20 mouse cellular contexts compared by ENCODE assay signal in the genomic region with DNA sequence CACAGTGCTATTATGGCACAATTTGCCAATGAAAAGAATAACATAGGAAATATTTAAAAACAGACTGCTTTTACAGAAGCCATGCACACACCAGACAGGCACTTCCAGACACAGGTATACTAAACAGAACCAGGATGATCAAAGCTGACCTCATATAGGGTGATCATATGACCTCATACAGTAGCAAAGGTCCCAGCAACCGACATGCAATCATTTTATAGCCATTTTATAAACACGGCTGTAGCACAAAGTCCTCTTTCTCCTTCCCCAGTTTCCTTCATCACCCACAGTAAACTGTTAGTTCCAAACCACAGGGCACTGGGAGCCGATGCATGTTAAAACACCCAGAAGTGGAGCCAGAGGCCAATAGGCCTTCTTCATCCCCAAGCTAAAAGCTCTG.
"Had no signal": no experiment of that assay in that cellular context is flagged by ENCODE, and none has a peak within 500 bp of the region (broad histone marks: within the 10 kb centered on the region; RNA-seq: fewer than 3 reads in every experiment).

No protein-coding gene starts in this region.

- H3K4me2 ChIP-seq: liver, embryonic 13.5 days; liver, embryonic 15.5 days; lung, embryonic 15.5 days; midbrain, embryonic 11.5 days; midbrain, embryonic 13.5 days; midbrain, embryonic 15.5 days; neural tube, embryonic 12.5 days; stomach, embryonic 15.5 days had no signal

- H3K4me1 ChIP-seq: liver, embryonic 13.5 days; liver, embryonic 15.5 days; midbrain, embryonic 13.5 days; midbrain, embryonic 15.5 days; neural tube, embryonic 12.5 days; stomach, embryonic 15.5 days had no signal

- H3K9me3 ChIP-seq: liver, embryonic 13.5 days; liver, embryonic 15.5 days; lung, embryonic 15.5 days; midbrain, embryonic 13.5 days; midbrain, embryonic 15.5 days; neural tube, embryonic 12.5 days; stomach, embryonic 15.5 days had no signal

- H3K9ac ChIP-seq: liver, embryonic 13.5 days; liver, embryonic 15.5 days; liver, postnatal 0 days; lung, embryonic 15.5 days; midbrain, embryonic 13.5 days; midbrain, embryonic 15.5 days; neural tube, embryonic 12.5 days; stomach, embryonic 15.5 days had no signal

- ATAC-seq: liver, postnatal 0 days; lung, postnatal 0 days; midbrain, embryonic 13.5 days; midbrain, embryonic 15.5 days had no signal

- DNase-seq: liver, embryonic 13.5 days; liver, postnatal 0 days; lung, adult 2 months; lung, postnatal 14 days; retina, postnatal 1 day; right cerebral cortex, adult 18-20 months; right cerebral cortex, postnatal 25 days; right cerebral cortex, postnatal 4 days; thymus, adult 18-20 months; thymus, postnatal 25 days; thymus, postnatal 4 days had no signal

- H3K27ac ChIP-seq: liver, embryonic 13.5 days; liver, embryonic 15.5 days; lung, embryonic 15.5 days; macrophage; midbrain, embryonic 13.5 days; midbrain, embryonic 15.5 days; neural tube, embryonic 12.5 days; stomach, embryonic 15.5 days had no signal

- H3K36me3 ChIP-seq: liver, embryonic 13.5 days; liver, embryonic 15.5 days; lung, embryonic 15.5 days; midbrain, embryonic 13.5 days; midbrain, embryonic 15.5 days; neural tube, embryonic 12.5 days; stomach, embryonic 15.5 days had no signal

- H3K4me3 ChIP-seq: liver, embryonic 13.5 days; liver, embryonic 15.5 days; lung, embryonic 15.5 days; midbrain, embryonic 13.5 days; midbrain, embryonic 15.5 days; neural tube, embryonic 12.5 days; stomach, embryonic 15.5 days had no signal
